Mouse (Mus musculus) liver, embryonic 14 days (tissue): ENCODE data around the gene Lhfpl3. TPM values are rescaled to one million over a fixed set of nuclear protein-coding genes. Genes with fewer than 3 reads are reported as not detected.

ENCODE experiments used
- polyA plus RNA-seq: library from polyadenylated mRNA; depleted of rRNA; stranded (reverse); fragments of >200 nt; gene quantifications from 2 replicates; pipeline ENCODE4 v1.2.3, GENCODE M21; 2012; rRNA removed

The Lhfpl3 gene
- polyA plus RNA-seq, result 0.02 TPM in 2 replicates

GRCm38 (mm10) chr5:22745885-22746532 lies at the start of gene Lhfpl3:
Gene Lhfpl3, plus strand, starts transcription at chr5:22746059.

Other genes with a start within 250 kb of the Lhfpl3 start
- gene Orc5, start 195.6 kb upstream of the Lhfpl3 start, polyA plus RNA-seq, result 9.4 and 16.6 TPM in 2 replicates